Mouse (Mus musculus) lung, adult 2 months (tissue): ENCODE results near the gene Crybg2.
A peak's percentile ranks its signal among the peaks of the same experiment; 100 is the strongest.

Experiments used
- CTCF ChIP-seq: fragments of 200-500 bp; IDR thresholded peaks from 2 replicates; pipeline ENCODE4 v1.5.1; 2011; ENCODE audit warnings: mild to moderate bottlenecking, low read length, control low read depth; ENCODE audit not compliant: insufficient read depth
- POLR2A ChIP-seq: fragments of 200-500 bp; IDR thresholded peaks from 2 replicates; pipeline ENCODE4 v1.6.1; 2011; ENCODE audit warnings: low read depth, mild to moderate bottlenecking, control low read depth, low read length, borderline replicate concordance; ENCODE audit errors: extremely low read depth

DNA sequence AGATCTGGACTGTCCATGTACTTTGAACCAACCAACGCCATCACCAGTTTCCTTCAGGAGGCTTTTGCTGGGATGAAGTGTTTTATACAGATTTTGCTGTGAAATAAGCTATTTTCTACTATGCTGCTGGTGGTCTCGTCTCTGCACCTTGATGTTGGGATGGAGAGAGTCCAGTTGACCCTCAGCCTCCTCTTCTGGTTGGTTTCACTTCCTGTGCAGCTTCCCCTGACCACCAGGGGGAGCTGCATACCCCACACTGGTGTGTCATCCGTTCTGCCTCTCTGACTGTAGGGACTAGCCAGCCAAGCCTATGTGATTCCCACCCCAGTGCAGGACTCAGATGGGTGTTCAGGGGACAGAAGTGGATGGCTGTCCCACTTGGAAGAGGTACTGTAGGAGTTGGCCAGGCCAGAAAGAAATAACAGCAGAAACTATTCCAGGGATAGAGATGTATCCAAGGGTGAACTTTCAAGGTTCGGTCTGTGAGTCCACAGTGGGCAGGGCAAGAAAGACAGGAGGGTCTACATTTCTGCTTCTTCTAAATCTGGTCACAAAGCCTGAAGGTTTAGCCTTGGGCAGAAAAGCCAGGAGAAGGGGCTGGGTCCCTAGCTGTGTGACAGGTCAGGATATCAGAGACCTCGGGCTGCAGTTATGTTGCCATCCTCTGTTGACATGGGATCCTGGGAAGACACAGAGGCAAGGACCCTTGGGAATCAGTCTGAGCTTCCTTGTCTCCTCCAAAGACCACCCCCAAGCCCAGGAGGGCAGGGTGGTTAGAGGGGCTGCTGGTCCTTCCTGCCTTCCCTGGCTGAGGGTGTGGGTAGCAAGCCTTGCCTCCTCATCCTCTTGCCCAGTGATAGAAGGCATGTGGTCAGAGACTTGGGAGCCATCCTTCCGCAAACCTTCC is 32.0 kb downstream of the Crybg2 start:
- TF ChIP-seq CTCF (peak; percentile 84), POLR2A (no peak)
